Mouse (Mus musculus) hindlimb bud, embryonic 11.5 days (tissue): ENCODE data around the gene Spef1.
"Not testable (repeated sequence)": the region's sequence is repeated elsewhere in the genome, so short reads cannot be mapped to it uniquely, and the experiment has no call there.

Experiments used
- DNase-seq: peaks from one replicate; pipeline ENCODE4 v3.0.0-alpha.2; 2012; ENCODE audit warnings: low read depth, low spot score; ENCODE audit errors: extremely low spot score

The Spef1 gene

DNA sequence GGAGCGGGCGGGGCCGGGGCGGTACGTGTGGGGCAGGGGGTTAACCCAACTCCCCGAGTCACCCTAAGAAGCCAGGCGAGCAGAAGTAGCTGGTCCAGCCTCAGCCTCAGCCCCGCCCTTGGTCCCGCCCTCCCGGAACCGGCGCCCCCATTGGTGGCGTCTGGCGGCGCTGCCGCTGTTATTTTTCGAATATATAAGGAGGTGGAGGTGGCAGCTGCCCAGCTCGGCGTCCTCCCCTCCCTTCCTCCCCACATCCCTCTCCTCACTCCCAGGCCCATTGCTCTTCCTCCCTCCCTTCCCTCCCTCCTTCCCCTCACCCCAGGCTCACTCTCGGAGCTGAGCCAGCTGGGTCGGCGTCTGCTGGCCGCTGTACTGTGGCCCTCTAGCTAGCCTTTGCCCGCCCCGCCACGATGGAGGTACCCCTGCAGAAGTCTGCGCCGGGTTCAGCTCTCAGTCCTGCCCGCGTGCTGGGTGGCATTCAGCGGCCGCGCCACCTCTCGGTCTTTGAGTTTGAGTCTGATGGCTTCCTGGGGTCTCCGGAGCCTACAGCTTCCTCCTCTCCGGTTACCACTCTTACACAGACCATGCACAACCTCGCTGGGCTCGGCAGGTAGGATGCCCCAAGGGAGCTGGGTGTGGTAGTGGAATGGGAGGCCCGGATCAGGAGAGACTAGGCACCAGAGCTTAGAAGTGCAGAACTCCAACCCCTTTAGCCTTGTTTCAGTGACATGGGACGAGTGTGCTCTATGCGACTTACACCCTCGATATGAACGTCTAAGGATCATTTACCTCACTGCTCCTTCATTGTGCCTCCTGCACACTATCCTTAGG is at the start of gene Spef1, which contains the start of gene Cdc25b:
Gene Spef1, minus strand, starts transcription at position 512 of the 831 bp plus-strand sequence.
Gene Cdc25b, plus strand, starts transcription at position 179 of the 831 bp plus-strand sequence.
- no peak for DNase-seq

DNA sequence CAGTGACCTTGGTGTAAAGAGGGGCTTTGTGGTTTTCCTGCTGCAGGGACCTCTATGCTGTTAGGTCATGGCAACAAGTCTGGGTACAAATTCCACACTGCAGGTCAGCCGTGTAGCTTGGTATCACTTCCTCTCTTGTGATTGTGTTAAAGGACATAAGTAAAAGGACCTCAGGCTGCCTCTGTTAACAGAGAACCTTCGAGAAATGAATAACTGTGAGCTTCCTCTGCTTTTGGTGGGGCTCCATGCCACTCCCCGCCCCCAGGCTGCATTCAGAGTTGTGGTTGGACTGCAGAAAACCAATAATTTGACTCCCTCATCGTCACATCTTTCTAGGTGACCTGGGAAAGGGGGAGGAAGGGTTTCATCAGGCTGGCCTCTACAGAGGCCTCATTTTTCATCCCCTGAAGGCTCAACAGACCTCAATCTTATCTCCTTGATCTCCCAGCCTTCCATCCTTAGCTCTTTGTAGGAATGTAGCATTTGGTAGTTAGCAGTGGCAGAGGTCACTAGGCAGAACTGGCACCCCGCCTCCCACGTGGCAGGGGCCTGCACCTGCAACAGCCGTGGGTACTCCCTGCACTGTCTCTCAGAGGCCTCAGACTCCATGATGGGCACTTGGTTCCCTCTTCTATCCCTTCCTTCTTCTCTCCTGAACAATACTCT is 48.0 kb upstream of the Spef1 start:
- DNase-seq: no peak

GRCm38 (mm10) chr2:131234127-131234650 is 47.1 kb upstream of the Spef1 start:
- no peak for DNase-seq

DNA sequence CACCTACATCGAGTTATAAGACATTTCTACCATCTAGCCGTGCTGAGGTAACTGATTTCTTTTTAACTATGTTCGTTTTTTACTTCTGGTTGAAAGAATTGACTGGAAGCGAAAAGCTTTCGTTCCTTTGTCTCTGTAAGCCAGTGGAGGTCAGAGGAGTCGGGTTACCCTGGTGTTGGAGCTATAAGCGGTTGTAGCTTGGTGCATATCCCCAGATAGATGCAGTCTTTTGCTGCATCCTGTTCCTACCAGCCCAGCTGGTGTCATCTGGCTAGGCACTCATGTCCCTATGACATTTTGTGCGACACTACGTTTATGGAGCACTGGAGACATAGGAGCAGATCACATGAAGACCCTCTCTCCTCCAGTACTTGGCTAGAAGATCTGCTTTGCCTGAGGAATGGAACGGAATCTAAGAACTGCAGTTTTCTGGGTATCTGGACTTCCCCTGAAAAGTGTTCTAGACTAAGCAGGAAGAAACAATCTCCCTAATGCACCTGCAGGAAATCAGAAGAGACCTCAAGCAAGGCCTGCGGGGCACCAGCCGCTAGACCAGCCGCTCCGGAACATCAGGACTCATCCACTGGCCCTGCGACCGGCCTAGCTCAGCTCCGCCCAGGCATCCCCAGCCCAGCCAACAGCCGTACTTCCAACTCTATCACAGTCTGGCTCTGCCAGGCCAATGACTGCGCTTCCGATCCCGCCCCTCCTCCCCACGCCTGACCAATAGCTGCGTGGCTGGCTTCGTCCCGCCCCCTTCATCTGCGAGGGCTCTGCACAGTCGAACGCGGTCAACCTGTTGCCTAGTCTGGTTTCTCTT is 46.4 kb upstream of the Spef1 start, which contains the start of gene Mavs:
Gene Mavs, plus strand, starts transcription at position 757 of the 820 bp plus-strand sequence.
- peak; percentile 71 for DNase-seq

DNA sequence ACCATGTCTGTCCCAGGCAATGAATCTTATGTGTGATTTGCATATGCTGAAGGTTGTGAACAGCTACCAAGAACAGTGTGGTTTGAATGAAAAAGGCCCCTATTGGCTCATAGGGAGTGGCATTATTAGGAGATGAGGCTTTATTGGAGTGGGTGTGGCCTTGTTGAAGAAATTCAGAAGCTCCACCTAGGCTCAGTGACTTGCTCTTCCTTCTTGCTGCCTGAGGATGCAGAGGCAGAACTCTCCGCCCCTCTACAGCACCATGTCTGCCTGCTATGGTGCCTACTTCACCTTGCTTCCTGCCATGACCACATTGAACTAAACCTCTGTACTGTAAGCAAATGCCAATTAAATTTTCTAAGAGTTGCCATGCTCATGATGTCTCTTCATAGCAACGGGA is 45.5 kb upstream of the Spef1 start:
- DNase-seq: no peak

- DNase-seq: no peak
These were observed 40.2 kb upstream of the Spef1 start for GRCm38 (mm10) chr2:131227243-131227642.

- not testable (repeated sequence) for DNase-seq
These were observed 39.6 kb upstream of the Spef1 start for GRCm38 (mm10) chr2:131226669-131227068.

DNA sequence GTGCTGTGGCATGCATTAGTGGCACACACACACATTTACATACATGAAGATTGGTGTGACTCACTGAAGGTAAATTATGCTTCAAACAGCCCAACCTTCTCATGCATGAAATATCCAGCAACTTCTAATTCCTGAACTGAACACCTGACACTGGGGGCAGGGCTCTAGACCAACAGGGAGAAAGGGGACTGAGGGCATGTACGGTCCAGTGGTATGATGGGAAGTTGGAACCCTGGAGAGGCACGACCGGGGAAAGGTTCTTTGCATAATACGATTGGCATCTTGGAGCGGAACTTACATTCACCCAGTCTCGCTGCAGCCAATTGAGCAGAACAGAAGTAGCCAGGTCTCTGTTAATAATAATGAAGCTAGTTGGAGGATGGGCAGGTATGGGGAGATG is 38.1 kb upstream of the Spef1 start:
- no peak for DNase-seq

DNA sequence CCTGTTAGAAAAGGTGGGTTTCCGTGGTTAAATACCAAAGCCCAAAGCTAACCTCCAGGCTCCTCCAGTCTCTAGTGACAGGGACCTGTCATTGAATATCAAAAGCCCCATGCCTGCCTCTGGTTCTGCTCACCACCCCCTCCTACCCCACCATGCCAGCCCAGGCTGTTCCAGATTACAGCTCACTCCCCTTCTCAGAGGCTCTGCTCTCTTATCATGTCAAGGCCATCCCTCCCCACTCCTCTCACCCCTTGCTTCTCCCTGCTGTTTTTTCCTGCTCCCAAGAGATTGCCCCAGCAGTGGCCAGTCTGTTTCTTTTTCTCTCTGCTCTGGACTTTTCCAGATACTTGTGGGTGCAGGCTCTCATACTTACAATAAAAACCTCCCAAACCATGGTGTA is 36.5 kb upstream of the Spef1 start:
- no peak for DNase-seq

DNA sequence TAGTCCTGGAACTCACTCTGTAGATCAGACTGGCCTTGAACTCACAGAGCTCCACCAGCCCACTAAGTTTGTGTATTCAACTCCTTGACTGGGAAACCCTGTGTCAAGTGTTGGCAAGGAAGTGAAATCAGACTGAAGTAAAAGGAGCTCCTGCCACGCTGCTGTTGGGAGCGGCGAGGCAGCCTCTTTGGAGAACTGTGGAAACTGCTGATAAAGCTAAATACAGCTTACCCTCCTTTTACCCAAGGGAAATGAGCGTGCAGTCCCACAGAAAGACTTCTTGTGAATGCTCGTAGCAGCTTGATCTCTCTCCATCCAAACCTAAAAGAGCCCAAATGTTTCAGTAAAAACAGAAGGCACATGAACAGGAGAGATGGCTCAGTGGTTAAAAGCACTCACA is 35.5 kb upstream of the Spef1 start:
- no peak for DNase-seq

DNA sequence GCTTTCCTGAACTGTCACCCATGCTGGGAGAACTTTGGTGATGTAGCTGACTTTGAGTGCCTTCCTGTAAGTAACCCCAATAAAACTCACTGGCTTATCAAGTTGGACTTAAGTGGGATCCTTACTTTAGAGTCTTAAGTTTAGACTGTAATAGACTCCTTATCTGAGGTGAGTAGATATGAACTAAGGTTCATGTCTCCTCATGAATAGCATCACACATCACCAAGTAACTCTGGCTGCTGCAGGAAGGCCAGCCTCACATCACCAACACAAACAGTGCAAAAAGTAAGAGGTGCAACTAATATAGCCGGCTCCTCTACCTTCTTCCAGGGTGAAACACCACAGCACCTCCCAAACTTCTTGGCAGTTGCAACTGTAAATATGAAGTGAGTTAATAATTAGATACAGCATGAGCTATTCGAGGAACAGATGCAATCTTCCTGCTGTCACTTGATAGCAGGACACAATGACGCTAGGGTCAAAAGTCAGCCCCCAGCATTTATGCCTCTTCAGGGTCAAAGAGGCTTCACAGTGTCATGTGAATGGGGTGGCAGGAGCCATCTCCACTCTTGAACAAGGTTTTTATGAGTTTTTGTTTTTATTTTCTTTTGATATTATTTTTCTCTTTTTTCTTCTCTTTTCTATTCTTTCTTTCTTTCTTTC is 34.9 kb upstream of the Spef1 start:
- DNase-seq: no peak

- DNase-seq: no peak
These were observed 32.9 kb upstream of the Spef1 start for GRCm38 (mm10) chr2:131220030-131220429.

DNA sequence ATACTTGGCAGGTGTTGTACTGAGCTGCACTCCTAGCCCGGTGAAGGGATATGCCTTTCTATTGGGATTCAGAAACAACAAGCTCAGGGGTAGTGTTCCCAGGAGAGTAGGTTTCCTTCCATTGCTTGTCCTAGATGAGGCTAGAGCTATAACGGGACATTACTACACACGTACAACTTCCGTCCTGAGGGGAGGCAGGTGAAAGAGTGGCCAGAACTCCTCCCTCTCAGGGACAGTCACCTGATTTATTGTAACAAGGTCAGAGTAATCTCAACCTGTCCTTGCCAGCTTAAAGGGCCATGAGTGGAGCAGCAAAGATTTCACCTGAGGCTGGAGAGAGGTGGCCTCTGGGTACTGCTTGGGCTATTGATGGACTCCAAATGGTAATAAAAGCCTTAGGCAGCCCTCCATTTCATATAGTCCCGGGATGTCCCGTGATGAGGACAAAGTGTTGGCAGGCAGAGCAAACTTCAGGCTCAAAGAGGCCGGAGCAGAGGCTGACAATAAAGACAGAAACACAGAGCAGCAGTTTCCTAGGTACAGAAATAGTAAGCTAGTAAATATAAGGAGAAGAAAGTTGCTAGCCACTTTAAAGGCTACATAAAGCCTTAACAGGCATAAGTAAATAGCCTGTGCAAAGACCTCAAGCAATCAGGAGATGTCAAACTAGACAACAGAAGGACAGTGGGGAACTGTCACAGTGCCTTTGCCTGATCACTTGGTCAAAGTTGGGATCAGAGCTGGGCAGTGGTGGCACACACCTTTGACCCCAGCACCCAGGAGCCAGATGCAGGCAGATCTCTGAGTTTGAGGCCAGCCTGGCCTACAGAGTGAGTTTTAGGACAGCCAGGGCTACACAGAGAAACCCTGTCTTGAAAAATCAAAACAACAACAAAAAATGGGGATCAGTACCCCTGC is 29.1 kb upstream of the Spef1 start:
- no peak for DNase-seq

DNA sequence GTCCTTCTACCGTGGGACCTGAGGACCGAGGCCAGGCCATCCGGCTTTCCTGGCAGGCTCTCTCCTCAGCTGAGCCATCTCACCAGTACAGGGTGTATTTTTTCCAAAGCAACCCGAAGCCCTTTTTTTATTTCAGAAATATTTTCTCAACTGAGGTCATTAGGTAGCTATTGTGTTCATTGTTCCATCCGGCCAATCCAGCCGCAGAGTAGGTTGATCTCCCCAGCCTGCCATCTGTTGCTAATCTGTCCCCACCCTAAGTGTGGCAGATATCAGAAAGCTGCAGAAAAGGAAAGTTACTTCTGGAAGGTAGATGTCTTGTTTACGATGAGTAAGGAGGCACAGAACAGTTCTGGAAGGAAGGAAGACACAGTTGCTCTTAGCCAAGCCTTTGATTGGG is 26.7 kb upstream of the Spef1 start:
- no peak for DNase-seq

DNA sequence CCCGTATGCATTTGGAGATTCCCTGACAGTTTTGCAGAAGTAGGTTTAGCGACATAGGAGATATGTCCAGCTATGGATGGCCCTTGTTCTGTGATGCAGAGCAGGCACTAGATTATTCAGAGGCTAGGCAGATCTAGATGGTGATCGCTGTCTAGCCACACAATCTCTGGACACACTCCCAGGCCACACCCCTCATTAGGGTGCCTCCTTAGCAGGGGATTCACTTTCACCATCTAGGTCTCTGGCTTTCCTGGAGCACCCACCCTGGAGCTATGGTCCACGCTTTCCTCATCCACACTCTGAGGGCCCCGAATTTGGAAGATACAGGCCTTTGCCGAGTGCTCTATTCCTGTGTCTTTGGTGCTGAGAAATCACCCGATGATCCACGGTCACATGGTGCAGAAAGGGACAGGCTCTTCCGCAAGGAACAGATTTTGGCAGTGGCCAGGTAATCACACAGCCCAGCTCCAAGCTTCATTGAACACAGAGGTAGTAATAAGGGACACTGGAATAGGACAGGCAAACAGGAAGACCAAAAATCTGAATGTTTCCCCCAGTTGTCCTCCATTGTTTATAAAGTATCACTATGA is 24.0 kb upstream of the Spef1 start:
- no peak for DNase-seq

DNA sequence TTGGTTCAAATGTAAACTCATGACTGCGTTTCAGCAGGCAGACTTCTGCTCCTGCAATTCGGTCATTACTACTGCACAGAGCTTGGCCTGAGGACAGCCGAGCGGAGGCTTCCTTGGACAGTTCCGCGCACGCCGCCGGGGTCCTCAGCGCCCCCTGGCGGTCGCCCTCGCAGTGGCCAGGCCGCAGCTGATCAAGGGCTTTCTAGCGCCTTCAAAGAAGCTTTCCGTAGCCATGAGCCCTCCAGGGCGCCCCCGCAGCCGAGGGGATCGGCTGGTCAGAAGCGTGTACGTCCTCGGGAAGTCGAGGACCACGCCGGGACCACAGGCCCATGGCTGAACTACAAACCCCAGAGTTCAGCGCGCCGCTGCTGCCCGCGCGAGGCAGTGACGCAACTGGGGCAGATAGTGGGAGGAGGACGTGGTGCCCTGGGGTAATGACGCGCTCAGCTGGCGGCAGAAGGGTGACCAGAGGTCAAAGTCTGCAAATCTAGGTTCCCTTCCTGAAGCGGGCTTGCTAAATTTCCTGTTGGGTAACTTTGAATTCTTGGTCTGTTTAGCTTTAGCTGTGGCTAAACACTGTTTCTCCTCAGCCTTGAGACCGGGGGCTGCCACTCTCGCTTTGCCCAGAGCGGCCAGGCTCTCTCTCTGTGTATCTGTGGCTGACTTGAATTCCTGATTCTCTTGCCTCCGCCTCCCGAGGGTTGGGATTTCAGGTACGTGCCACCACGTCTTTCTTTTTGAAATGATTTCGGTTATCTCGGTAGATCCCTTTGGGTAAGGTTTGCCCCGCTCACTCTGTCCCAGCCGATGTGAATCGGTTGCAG is 23.1 kb upstream of the Spef1 start:
- DNase-seq: peak; percentile 76

GRCm38 (mm10) chr2:131209125-131209795 is 22.2 kb upstream of the Spef1 start:
- DNase-seq: no peak

GRCm38 (mm10) chr2:131208356-131208755 is 21.3 kb upstream of the Spef1 start:
- DNase-seq: no peak
